Mouse (Mus musculus) cerebellum, adult 8-10 months (tissue): ENCODE measurements around the gene Vegfb.

Source experiments
- DNase-seq: peaks from one replicate; pipeline ENCODE4 v3.0.0; 2022

Gene Vegfb

DNA sequence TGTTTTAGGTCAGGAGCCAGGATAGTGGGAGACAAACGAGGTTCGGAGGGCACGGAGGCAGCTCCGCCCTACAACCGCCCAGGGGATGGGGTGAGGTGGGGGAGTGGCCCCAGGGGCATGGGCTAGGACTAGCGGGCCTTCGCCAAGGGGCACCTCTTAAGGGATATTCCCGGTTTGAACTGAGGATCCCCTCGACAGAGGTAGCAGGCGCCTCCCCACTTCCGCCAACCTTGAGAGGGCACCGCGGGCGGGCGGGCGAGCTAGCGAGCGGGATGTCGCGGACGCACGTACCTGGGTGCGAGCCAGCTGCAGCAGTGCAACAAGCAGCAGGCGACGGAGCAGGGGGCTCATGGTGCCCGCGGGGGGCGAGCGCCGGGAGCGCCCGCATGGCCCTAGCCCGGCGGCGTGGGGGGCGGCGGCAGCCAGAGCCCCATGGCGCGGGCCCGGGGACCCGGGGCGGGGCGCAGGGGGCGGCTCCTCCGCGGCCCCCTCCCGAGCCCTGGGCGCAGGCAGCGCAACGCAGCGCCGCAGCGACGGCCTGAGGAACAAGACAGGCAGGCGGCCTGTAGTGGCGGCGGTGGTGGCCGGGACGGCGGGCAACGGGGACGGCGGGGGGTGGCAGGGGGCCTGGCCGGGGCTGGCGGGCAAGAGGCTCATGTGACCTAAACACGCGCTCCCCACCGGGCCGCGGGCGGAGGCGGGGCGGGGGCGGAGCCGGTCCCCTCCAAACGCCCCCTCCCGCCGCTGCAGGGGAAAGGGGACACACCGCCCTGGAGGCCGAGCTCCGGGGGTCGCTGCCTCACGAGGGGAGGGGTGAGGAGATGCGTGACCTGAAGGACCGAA lies at the start of gene Vegfb:
Gene Vegfb, minus strand, starts transcription at position 591 of the 843 bp plus-strand sequence.
- peak; percentile 72 for DNase-seq

DNA sequence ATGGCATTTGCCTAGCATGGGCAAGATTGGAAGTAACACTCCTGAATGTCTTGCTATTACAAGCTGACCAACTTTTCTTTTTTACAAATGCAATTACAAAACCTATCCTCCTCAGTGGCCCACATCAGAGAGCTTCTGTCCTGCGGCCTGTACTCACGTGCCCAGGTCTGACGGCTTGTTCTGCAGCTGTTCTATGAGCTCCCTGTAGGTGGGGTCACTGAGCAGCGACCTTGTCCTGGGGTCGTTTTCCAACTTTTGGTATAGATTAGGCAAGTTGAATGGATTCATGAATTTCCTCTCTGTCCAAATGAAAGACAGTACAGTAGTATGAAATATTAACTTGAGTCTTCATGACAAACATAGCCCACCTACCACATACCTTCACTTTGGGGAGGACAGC lies 46.6 kb upstream of the Vegfb start:
- no peak for DNase-seq

- no peak for DNase-seq
Measured at GRCm38 (mm10) chr19:7029531-7029930, 42.1 kb upstream of the Vegfb start.

GRCm38 (mm10) chr19:7020224-7020641 lies 32.8 kb upstream of the Vegfb start:
- DNase-seq: peak; percentile 60

GRCm38 (mm10) chr19:7019191-7019590 lies 31.7 kb upstream of the Vegfb start, which contains the start of gene Fermt3:
Fermt3 (minus strand) TSS chr19:7019469.
- no peak for DNase-seq

GRCm38 (mm10) chr19:7018546-7018945 lies 31.1 kb upstream of the Vegfb start:
- DNase-seq: no peak

DNA sequence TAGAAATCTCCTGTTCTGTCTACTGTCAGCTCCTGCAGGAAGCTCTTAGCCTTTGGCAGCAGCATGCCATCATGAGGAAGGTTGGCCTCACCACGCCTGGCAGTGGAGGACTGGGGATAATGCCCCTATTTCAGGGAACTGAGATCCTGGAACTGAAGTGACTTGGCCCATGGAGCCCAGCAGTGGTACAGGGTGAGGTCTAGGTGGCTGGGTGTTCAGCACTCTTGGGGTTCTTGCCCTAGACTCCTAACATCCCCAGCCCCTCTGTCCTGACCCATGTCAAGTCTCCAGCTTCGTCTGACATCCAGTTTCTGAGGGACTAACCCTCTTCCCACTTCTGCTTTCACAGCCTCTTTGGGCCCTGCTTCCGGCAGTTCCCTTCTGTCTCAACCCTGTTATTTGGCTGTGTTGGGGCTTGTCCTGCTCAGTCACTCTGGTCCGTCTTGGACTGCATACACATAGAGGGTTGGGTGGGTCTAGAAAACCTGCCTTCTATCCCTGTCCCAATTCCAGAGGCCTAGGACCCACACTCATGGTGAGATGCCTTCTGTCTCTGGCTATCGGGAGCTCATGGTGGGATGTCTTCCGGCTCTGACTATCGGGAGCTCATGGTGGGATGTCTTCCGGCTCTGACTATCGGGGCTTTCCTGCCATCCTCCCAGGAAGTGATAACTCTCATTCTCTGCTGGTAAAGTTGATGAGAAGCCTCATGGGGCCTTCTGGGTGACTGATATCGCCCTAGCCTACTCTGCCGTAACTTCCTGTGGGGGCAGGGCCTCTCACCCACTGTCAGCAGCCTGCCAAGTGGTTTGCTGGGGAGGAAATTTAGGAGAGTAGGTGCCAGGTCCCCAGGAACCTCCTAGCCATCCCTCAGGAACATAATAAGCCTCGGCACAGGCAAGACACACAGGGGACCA lies 30.3 kb upstream of the Vegfb start:
- DNase-seq: no peak

GRCm38 (mm10) chr19:7014481-7015135 lies 27.2 kb upstream of the Vegfb start:
- DNase-seq: no peak

GRCm38 (mm10) chr19:7013984-7014383 lies 26.5 kb upstream of the Vegfb start:
- no peak for DNase-seq

DNA sequence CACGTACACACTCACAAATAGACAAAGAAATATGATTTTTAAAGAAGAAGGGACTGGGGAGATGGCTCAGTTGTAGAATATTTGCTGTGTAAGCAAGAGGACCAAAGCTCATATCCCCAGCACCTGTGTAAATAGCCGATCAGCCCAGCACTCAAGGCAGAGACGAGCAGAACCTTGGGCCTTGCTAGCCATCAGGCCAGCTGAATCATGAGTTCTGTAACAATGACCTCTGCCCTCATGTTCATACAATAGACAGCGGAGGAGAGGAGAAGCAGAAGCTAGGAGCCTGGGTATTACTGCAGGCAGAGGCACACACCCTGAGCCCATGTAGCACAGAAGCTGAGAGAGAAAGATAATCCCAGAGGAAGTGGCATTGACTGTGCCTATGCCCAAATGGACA lies 25.0 kb upstream of the Vegfb start:
- DNase-seq: no peak

DNA sequence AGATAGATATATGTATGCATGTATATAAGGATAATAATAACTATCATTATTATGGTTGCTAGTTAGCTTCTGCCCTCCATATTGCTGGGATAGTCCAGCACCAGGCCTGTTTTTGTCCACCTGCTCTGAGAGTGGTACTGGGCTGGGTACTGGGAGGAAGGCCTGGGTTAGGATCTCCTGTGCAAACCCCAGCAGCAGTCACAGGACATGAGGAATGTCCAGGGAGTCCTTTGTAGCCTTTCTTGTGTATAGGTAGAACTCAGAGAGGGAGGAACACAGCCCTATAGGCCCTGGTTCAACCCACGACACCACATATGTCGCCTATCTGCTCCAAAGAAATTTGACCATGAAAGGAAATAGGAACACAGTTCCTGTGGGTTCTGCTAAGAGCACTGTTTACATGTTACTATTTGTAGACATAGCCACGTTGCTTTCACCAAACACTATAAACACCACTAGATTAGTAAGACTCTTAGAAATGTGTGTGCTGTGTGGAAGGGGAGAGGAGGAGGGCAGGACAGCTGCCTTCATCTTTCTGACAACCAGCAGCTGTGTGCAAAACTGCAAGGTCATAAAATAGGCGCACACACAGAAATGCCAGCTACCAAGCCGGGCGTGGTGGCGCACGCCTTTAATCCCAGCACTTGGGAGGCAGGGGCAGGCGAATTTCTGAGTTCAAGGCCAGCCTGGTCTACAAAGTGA lies 19.6 kb upstream of the Vegfb start:
- no peak for DNase-seq

DNA sequence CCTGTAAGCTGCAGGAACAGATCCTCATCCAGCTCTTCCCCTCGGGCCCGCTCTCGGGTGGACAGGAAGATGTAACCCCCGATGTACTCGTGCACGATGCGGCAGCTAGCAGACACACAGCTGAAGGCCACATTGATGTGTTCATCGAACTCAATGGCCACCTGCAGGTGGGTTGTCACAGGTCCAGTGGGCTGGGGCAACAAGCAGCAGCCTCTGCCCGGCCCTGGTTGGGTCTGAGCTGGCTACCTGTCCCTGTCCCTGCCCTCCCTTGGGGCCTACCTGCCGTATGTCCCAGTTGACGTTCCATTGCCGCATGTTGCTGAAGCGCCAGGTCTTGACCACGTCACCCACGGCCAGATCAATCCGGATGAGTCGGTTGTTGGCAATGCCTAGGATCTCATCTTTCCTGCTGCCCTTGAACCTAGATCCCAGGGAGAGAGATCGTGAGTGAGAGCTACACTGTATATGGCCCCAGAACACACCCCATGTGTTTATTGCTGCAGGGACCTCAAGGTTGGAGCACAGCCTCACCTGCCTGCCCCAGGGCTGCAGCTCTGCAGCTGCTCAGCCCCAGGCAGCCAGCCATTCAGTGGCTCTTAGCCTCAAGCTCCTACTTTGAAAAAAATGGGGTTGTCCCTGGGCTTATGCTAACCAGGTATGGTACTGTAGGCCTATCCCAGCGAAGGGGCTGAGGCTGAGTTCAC lies 12.1 kb upstream of the Vegfb start:
- no peak for DNase-seq

DNA sequence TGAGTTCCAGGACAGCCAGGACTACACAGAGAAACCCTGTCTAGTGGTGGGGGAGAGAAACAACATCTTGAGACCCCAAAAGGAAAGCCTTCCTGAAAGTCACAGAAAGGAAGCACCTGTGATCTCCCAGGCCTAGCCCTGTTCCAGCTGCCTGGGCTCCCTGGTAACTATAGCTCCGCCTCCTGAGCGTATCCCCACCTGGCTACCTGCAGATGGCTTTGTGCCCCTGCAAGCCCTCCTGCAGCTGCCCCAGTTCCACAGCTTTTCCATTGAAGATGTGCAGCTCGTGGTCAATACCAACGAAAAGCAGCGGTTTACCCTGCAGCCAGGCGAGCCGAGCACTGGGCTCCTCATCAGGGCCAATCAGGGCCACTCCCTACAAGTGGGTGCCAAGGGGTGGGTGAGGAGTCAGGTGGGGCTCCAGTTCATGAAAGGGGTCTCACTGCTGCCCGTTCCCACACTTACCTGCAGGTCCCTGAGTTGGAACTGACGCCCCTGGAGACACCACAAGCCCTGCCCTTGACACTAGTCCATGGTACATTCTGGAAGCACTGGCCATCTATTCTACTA lies 10.4 kb upstream of the Vegfb start:
- no peak for DNase-seq

GRCm38 (mm10) chr19:6996006-6996405 lies 8.6 kb upstream of the Vegfb start, which contains the start of the genes Nudt22 and Trpt1:
Nudt22 (minus strand) TSS chr19:6996117.
Trpt1 (plus strand) TSS chr19:6996131.
- peak; percentile 84 for DNase-seq

DNA sequence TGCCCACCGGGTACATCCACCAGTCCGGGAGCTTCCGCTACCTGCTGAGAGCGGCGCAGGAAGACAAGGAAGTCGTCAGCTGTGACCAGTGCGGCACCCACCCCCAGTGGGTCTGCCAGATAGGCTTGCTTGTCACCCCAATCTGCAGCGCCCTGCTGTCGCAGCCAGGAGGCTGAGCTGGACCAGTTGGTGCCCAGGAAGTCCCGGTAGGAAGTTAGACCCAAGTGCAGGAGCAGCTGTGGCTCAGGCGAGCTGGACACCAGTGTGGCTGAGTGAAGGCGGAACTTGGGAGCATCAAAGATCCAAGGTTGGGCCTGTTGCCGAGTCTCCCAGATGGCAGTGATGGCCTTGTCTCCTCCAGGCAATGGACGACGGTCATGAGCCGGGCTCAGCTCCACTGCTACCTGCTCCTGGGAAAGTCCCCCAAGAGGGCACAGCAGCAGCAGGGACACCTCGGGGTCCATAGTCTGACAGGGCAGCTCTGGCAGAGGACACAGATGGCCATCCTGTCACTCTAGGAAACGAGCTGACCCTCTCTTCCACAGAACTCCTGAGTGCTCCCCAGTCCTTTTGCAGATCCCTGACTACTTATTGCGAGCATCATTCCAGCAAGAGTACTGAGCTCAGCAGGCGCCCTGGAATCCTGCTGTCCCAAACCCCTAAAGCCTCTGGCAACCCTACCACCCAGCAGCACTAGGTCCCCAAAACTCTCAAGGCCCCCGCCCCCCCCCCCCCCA lies 8.0 kb upstream of the Vegfb start:
- no peak for DNase-seq

DNA sequence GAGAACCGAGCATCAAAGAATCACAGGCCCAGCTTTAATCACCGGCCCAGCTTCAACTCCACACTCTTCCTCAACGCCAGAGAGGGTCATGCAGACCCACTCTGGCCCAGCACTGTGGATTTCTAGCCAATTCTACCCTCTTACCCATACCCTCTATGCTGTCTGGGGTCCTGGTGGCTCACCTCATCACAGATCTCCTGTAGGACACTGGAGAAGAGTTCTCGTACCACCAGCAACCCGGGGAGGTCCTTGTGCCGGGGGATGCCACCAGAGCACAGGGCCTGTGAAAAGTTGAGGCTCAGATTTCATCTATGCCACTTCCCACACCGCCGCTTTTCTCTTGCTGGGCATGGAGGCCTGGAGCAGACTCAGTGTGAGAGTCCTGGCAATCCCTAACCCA lies 7.0 kb upstream of the Vegfb start:
- DNase-seq: no peak

DNA sequence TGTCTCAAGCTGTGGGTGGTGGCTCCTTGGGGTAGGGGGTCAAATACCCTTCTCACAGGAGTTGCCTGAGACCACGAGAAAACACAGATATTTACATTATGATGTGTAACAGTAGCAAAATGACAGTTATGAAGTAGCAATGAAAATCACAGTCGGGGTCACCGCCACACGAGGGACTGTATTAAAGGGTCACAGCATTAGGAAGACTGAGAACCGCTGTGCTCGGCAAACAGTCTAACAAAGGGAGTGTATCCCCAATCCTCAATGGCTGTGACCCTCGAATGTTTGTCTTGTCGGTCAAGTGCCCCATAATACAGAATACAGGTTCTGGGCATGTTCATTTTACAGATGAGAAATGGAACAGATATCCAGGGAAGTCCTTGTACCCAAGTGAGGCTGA lies 6.6 kb upstream of the Vegfb start:
- DNase-seq: no peak

- DNase-seq: peak; percentile 33
Measured at GRCm38 (mm10) chr19:6993011-6993770, 5.7 kb upstream of the Vegfb start.

- peak; percentile 93 for DNase-seq
Measured at GRCm38 (mm10) chr19:6992011-6992858, 4.8 kb upstream of the Vegfb start, which contains the start of gene Dnajc4. Dnajc4 (minus strand) TSS chr19:6992572.
